Mouse (Mus musculus): ENCODE measurements around the gene Tex22. TPM values are rescaled to one million over a fixed set of nuclear protein-coding genes. Genes with fewer than 3 reads are reported as not detected.

The Tex22 gene
- polyA plus RNA-seq, 1 experiment from 2014 or later = not detected

- 96% methylated on average over 7 of the region's 7 CpGs for WGBS
- Histone ChIP-seq H3K9ac (no peak overlapping the region), H3K27me3 (no peaks in the 10 kb centered on the region), H3K27ac (no peak overlapping the region), H3K4me1 (peaks cover 17% of the 10 kb centered on the region), H3K4me3 (no peak overlapping the region), H3K9me3 (replicated peaks) (no peaks in the 10 kb centered on the region), H3K4me2 (replicated peaks) (no peak overlapping the region), H3K36me3 (peaks cover 76% of the 10 kb centered on the region)
- ATAC-seq (ENCODE audit: low FRiP score) = no peak
Observed at GRCm38 (mm10) chr12:113135401-113135800, 61.1 kb downstream of the Tex22 start.

GRCm38 (mm10) chr12:113136492-113137020 is 62.3 kb downstream of the Tex22 start:
- peaks cover 64% of the 10 kb centered on the region for H3K36me3 ChIP-seq
- H3K9me3 ChIP-seq (replicated peaks) = no peaks in the 10 kb centered on the region
- 80% methylated on average over 17 of the region's 17 CpGs for WGBS
- ATAC-seq (ENCODE audit: low FRiP score) = no peak
- H3K4me3 ChIP-seq = no peak overlapping the region
- no peak overlapping the region for H3K4me2 ChIP-seq (replicated peaks)
- H3K9ac ChIP-seq = no peak overlapping the region
- no peak overlapping the region for H3K27ac ChIP-seq
- 0 out of 2 replicates have a peak, but pooled peaks cover 5% of the 10 kb centered on the region for H3K27me3 ChIP-seq
- H3K4me1 ChIP-seq = peaks cover 25% of the 10 kb centered on the region

- Histone ChIP-seq H3K4me1 (peaks cover 35% of the 10 kb centered on the region), H3K4me2 (replicated peaks) (no peak overlapping the region), H3K9ac (no peak overlapping the region), H3K9me3 (replicated peaks) (no peaks in the 10 kb centered on the region), H3K27ac (no peak overlapping the region), H3K27me3 (0 out of 2 replicates have a peak, but pooled peaks cover 8% of the 10 kb centered on the region), H3K4me3 (no peak overlapping the region), H3K36me3 (peaks cover 54% of the 10 kb centered on the region)
- no peak for ATAC-seq (ENCODE audit: low FRiP score)
- WGBS = 90% methylated on average over 18 of the region's 18 CpGs
Observed at GRCm38 (mm10) chr12:113137260-113138213, 63.2 kb downstream of the Tex22 start.

- no peak overlapping the region for H3K4me2 ChIP-seq (replicated peaks)
- 0 out of 2 replicates have a peak, but pooled peaks cover 8% of the 10 kb centered on the region for H3K27me3 ChIP-seq
- H3K9me3 ChIP-seq (replicated peaks) = no peaks in the 10 kb centered on the region
- H3K4me3 ChIP-seq = no peak overlapping the region
- H3K4me1 ChIP-seq = peaks cover 43% of the 10 kb centered on the region
- H3K9ac ChIP-seq = no peak overlapping the region
- no peak for ATAC-seq (ENCODE audit: low FRiP score)
- H3K27ac ChIP-seq = peak overlapping the region; percentile 87; the same call in 1 of the 2 replicates
- peaks cover 47% of the 10 kb centered on the region for H3K36me3 ChIP-seq
- WGBS = 80% methylated on average over 6 of the region's 6 CpGs
Observed at GRCm38 (mm10) chr12:113138291-113138690, 64.0 kb downstream of the Tex22 start.

Small RNAs within 50 kb of the gene (microRNA-seq; reads per million reads assigned to microRNA genes)
- not detected for gene Gm44471

Other genes starting within 250 kb of the Tex22 start
- gene Cdca4, start 245.1 kb upstream of the Tex22 start, polyA plus RNA-seq (2016; fragmentation: Nextera tagmentation; extraction: Ambion mirVana) = 101 TPM in 2 replicates
- gene Gpr132, start 206.3 kb upstream of the Tex22 start, polyA plus RNA-seq (2016; fragmentation: Nextera tagmentation; extraction: Ambion mirVana) = not detected in 2 replicates
- gene Jag2, start 144.7 kb upstream of the Tex22 start, polyA plus RNA-seq (2016; fragmentation: Nextera tagmentation; extraction: Ambion mirVana) = 9.4 and 10.3 TPM in 2 replicates
- gene Nudt14, start 132.4 kb upstream of the Tex22 start, polyA plus RNA-seq (2016; fragmentation: Nextera tagmentation; extraction: Ambion mirVana) = 51.5 and 65.9 TPM in 2 replicates
- 34.5 and 34.8 TPM in 2 replicates for gene Btbd6, start 98.0 kb upstream of the Tex22 start, polyA plus RNA-seq (2016; fragmentation: Nextera tagmentation; extraction: Ambion mirVana)
- 72.4 and 75.5 TPM in 2 replicates for gene Brf1, start 73.8 kb upstream of the Tex22 start, polyA plus RNA-seq (2016; fragmentation: Nextera tagmentation; extraction: Ambion mirVana)
- gene Pacs2, start 60.0 kb upstream of the Tex22 start, polyA plus RNA-seq (2016; fragmentation: Nextera tagmentation; extraction: Ambion mirVana) = 29.2 and 29.4 TPM in 2 replicates
- 16.9 and 18.9 TPM in 2 replicates for gene Mta1, start 23.8 kb downstream of the Tex22 start, polyA plus RNA-seq (2016; fragmentation: Nextera tagmentation; extraction: Ambion mirVana)
- 217 and 245 TPM in 2 replicates for gene Crip2, start 65.7 kb downstream of the Tex22 start, polyA plus RNA-seq (2016; fragmentation: Nextera tagmentation; extraction: Ambion mirVana)
- gene Crip1, start 71.8 kb downstream of the Tex22 start, polyA plus RNA-seq (2016; fragmentation: Nextera tagmentation; extraction: Ambion mirVana) = 84.5 and 90.8 TPM in 2 replicates
- 34.1 and 38.5 TPM in 2 replicates for gene Tedc1, start 81.9 kb downstream of the Tex22 start, polyA plus RNA-seq (2016; fragmentation: Nextera tagmentation; extraction: Ambion mirVana)
- 22.9 and 23.2 TPM in 2 replicates for gene Tmem121, start 111.4 kb downstream of the Tex22 start, polyA plus RNA-seq (2016; fragmentation: Nextera tagmentation; extraction: Ambion mirVana)